Mouse (Mus musculus) cerebellum, adult 2 months (tissue): ENCODE measurements at regions not wholly inside any gene's neighbourhood (a gene's known extent, or its start where the extent isn't known, plus 50 kb on each side); places are given as distances from the start of the nearest gene placed in this dataset.

ENCODE experiments used
- CTCF ChIP-seq: fragments of 200-500 bp; IDR thresholded peaks from 2 replicates; pipeline ENCODE4 v1.5.1; 2011; ENCODE audit warnings: low read depth, mild to moderate bottlenecking, control low read depth, low read length, moderate library complexity, borderline replicate concordance; ENCODE audit not compliant: insufficient read depth
- POLR2A ChIP-seq: fragments of 200-500 bp; IDR thresholded peaks from 2 replicates; pipeline ENCODE4 v1.6.1; 2011; ENCODE audit warnings: low read length, control low read depth, borderline replicate concordance; ENCODE audit not compliant: insufficient read depth

GRCm38 (mm10) chr3:34504573-34504894 lies 145.7 kb upstream of the Sox2 start:
- no peak for TF ChIP-seq POLR2A
- TF ChIP-seq CTCF = no peak
